Mouse (Mus musculus) testis, adult 2 months (tissue): ENCODE measurements around the gene Ubash3b.

Experiments used
- CTCF ChIP-seq: fragments of 200-500 bp; IDR thresholded peaks from 2 replicates; pipeline ENCODE4 v1.5.1; 2012; ENCODE audit warnings: low read depth, mild to moderate bottlenecking, inconsistent platforms, low read length, moderate library complexity; ENCODE audit not compliant: control insufficient read depth, insufficient read depth, insufficient replicate concordance
- POLR2A ChIP-seq: fragments of 200-500 bp; IDR thresholded peaks from 2 replicates; pipeline ENCODE4 v1.6.1; 2012; ENCODE audit warnings: low read depth, mild to moderate bottlenecking, inconsistent platforms, low read length, moderate library complexity; ENCODE audit not compliant: control insufficient read depth

DNA sequence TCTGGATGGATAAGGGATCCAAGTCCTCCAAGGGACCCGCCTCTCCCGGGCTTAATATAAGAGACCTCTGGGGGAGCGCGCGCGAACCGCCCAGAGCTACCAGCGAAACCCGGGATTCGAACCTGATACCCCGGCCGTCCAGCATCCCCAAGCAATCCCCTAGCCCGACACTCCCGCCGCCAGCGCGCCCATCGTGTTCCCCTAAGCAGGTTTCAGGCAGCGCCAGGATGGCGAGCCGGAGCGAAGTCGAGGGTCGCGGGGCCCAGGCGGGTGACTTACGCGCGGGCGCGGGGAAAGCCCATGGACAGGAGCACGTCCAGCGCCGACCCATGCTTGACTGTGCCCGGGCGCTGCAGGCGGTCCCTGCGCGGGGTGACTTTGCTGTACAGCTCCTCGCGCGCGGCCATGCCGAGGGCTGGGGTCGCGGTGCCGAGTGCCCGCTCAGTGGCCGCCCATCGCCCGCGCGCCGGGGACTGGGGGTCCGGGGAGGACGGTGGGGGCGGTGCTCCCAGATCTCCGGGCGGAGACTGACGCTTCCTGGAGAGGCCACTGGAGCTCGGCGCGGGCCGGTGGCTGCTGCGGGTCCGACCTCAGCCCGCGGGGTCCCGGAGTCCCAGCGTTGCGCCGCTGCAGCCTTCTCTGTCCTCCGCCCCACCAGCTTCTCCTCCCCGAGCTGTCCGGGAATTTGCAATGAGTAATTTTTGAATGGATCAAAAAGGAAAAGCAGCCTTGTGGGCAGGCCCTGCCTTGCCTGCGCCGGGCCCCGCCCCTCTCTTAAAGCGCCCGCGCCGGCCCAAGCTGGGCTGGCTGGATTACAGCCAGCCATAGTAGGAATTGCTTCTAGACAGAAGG, 4.3 kb downstream of the Ubash3b start:
- TF ChIP-seq CTCF = no peak
- TF ChIP-seq POLR2A = 0 out of 2 replicates have a peak, but pooled peaks have one; percentile 23
